Mouse (Mus musculus) embryo, embryonic 10 days (tissue): ENCODE measurements at regions not wholly inside any gene's neighbourhood (a gene's known extent, or its start where the extent isn't known, plus 50 kb on each side); places are given as distances from the start of the nearest gene placed in this dataset.
A peak's percentile ranks its signal among the peaks of the same experiment; 100 is the strongest.

Experiments
- DNase-seq: peaks from one replicate; pipeline ENCODE4 v3.0.0-alpha.2; 2015; ENCODE audit warnings: low spot score

- peak; percentile 74 for DNase-seq
These were observed 66.4 kb upstream of the Htr1a start for GRCm38 (mm10) chr13:105377038-105377437.

- no peak for DNase-seq
These were observed 64.9 kb upstream of the Htr1a start for GRCm38 (mm10) chr13:105378587-105378986.

GRCm38 (mm10) chr13:105387016-105387772, 56.2 kb upstream of the Htr1a start:
- no peak for DNase-seq
